Mouse (Mus musculus): ENCODE measurements around the gene Chst12.
"Not testable (repeated sequence)": the region's sequence is repeated elsewhere in the genome, so short reads cannot be mapped to it uniquely, and the experiment has no call there.

The Chst12 gene

DNA sequence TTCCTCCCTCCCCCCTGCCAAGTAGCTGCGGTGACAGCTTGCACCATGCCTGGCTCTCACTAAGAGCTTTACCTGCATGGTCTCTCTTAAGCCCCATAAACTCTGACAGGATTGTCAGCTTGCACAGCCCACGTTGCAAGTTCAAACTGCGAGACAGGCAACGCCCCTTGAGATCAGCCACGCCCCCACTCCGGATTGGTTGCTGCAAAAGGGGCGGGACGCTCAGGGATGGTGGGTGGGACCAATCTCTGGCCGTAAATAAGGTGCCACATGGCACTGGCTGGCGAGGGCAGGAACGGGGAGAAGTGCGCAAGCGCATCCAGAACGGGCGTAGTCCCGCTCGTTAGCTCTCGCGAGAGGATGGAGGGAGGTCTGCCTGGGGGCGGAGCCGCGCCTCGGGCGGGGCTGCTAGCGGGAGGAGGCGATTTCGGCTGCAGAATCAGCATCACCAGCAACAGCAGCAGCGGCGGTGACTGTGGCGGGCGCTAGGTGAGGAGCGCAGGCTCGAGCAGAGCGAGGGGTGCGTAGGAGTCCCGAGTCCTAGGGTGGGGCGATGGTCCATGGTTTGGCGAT lies at the start of gene Chst12:
Gene Chst12, plus strand, starts transcription at position 343 of the 573 bp plus-strand sequence.
- DNase-seq: peak; percentile 99 to 100

DNA sequence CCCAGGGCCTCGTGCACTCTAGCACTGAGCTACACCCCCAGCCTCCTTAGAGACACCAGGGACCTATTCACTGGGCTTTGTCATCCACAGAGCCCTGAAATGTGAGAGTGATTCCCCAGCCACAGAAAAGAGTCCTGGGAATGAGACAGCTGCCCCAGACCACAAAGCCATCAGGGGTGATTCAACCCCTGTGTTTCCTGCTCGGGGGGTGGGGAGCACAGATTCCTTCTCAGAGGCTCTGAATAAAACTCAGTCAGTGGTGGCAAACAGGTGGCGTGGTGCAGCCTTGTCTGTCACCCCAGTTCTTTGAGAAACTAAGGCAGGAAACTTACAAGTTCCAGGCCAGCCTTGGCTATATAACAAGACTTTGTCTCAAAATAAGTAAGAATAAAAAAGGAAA lies 43.9 kb upstream of the Chst12 start:
- DNase-seq: no peak

DNA sequence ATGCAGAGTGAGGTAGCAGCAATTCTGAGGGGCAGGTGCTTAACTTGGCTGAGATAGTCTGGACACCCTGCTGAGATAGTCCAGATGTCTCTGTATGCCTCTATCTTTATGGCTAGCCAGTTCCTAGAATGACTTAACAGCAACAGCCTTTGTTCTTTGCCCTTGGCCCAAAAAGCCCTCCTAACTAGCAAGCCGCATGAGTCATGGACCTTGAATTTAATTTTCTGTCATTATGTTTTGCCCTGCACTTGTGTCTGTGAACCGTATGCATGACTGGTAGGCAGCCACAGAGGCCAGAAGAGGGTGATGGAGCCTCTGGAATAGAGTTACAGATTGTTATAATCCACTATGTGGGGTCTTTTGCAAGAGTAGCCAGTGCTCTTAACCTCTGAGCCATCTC lies 42.2 kb upstream of the Chst12 start:
- DNase-seq: not testable (repeated sequence)

DNA sequence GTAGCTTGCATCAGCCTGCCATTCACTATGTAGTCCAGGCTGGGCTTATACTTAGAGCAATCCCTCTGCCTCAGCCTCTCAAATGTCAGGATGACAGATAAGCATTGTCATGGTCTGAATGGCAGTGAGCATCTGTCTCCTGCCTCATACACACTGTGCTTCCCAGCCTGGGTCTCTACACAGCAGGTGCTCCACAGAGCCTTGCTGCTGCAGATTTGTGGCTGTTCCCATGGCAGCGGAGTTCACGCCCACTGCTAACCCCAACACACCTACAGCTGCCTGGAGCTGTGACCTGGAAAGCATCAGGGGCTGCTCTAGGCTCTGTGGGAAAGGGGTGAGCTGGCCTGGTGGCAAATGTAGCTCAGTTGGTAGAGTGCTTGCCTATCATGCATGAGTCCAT lies 40.4 kb upstream of the Chst12 start:
- no peak for DNase-seq

DNA sequence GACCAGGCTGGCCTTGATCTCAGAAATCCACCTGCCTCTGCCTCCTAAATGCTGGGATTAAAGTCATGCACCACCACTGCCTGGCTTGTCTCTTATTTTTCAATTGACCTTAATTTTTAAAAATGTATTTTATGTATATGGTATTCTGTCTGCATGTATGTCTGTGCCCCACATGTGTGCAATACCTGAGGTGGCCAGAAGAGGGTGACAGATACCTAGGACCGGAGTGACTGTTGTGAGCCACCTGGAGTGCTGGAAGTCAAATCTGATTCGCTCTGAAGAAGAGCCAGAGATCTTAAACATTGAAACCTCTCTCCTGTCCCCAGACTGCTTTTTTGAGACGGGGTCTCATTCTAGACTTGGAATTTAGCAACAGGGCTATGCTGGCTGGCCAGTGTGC lies 33.0 kb upstream of the Chst12 start:
- peak; percentile 32 to 35 for DNase-seq

GRCm38 (mm10) chr5:140481458-140481857 lies 23.9 kb upstream of the Chst12 start:
- no peak for DNase-seq

DNA sequence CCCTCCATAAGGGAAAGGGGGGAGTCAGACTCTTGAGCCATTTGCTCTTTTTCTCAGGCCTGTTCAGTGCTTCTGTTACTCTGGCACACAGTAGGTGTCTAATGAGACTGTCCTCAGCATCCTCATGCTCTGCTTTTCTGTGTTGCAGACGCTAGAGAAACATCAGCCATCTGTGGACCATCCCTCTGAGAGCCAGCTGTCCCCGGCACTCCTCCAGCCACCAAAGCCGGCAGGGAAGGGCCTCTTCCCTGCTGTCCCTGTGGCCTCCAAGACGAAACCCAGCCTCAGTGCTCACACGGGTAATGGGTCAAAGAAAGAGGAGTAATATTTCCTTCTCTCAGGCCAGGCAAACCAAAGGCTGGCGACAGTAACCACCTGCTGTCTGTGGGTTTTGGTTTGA lies 14.2 kb upstream of the Chst12 start:
- DNase-seq: no peak

- no peak for DNase-seq
Measured at GRCm38 (mm10) chr5:140492684-140493233, 12.6 kb upstream of the Chst12 start.

- DNase-seq: no peak
Measured at GRCm38 (mm10) chr5:140498176-140498575, 7.2 kb upstream of the Chst12 start.

DNA sequence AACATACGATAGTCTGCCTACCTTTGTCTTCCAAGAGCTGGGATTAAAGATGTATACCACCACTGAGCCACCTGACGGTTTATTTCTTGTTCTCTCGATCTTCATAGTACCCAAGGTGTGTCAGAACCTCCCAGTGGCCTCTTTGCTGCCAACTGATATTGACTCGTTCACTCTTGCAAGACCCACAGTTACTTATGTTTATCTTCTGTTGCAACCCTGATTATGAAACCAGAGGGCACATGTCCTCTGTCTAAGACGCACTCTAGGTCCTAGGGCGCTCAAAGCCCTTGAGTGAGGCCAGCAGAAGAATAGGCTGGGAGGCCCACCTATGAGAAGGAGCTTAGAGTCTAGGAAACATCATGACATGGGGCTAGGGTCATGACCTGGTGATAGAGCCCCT lies 4.6 kb upstream of the Chst12 start:
- DNase-seq: no peak

- DNase-seq: peak in 1 of 2 experiments; percentile 45
Measured at GRCm38 (mm10) chr5:140501982-140502836, 3.1 kb upstream of the Chst12 start.

- peak; percentile 81 to 89 for DNase-seq
Measured at GRCm38 (mm10) chr5:140502925-140503324, 2.4 kb upstream of the Chst12 start.

DNA sequence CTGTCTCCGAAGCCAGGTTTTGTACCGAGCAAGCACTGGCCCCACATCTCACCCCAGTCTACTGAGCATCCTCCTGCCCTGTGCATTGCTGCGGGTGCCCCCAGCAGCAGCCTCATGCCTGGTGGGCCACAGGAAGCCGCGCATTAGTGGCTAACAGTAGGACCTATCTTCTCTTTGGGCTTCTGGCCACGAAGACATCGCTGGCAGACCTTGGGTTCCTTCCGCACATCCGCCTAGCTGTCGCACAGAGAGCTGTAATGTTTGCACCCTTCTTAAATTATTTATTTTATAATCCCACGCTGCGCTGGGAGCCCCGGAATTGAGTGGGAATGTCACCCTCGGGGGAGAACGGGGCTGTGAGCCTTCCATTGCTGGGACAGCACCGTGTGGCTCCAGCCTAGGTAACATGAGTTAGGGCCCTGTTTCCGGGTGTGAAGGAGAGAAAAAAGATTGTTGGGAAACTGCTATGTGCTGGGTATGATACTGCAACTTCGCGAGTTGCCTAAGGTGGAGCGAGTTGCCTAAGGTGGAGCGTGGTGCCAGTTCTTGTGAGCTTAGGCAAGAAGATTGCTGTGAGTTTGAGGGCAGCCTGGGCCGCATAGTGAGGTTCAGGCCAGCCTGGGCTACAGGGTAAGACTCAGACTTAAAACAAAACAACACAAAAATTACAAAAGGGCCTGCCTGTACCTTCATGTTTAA lies 895 bp downstream of the Chst12 start:
- peak in 1 of 2 experiments; percentile 34 for DNase-seq

- no peak for DNase-seq
Measured at GRCm38 (mm10) chr5:140507466-140508208, 2.3 kb downstream of the Chst12 start.

DNA sequence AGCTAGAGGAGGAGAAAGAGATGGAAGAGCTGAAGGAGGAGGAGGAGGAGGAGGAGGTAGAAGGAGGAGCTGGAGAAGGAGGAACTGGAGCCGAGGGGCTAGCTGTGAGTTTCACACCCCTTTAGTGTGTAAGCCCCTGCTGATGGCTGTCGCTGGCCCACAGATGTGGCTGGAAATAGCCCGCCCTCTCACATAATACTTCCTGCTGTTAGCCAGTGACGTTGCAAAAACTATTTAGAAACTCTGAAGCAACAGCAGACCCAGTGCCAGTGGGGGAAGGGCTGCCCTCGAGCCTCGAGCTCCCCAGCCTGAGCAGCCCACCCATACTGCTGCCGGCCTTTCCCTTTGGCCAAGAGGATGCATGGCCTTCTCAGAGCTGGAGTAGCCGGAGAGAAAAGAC lies 3.3 kb downstream of the Chst12 start:
- DNase-seq: peak; percentile 45 to 62

DNA sequence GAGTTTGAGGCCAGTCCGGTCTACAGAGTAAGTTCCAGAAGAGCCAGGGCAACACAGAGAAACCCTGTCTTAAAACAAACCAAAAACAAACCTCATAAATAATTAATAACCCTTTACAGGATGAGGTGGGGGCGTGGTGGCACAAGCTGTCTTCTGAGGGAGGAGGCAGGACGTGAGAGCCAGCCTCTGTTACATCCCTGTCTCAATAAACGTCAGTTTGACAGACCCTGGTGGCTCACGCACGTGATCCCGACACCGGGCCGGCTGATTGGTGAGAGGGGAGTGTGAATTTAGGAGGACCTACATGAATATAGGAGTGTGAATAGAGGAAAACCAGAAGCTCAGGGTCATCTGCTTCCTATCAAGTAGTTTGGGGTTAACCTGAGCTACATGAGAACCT lies 3.9 kb downstream of the Chst12 start:
- DNase-seq: no peak

- DNase-seq: peak; percentile 29 to 45
Measured at GRCm38 (mm10) chr5:140510012-140511000, 5.0 kb downstream of the Chst12 start.

GRCm38 (mm10) chr5:140513921-140514320 lies 8.6 kb downstream of the Chst12 start:
- DNase-seq: no peak

DNA sequence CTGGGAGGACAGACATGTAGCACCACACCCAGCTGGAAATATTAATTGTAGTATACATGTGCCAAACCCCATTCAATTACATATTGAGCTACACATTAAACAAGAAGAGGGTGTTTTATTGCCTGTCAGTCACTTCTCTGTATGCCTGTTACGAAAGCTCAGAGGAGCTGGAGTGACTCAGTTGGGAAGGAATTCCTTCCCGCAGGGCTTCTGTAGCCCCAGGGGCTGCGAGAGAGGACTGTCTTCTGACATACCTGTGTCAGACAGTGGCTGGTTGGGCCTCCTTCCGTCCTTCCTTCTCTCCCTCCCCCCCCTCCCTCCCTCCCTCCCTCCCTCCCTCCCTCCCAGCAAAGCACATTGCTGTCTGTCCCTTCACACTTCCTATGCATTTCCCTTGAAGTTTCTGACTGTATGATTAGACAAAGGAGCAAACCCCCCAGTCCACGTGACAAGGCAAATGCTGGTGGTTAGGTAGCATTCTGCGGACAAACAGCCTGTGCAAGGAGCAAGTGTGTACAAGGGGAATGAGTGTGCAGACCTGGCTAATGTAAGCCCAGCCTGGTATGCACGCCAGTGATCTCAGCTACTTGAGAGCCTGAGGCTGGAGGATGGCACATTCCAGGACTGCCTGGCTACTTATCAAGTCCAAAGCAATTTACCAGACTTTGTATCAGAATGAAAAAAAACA lies 9.6 kb downstream of the Chst12 start:
- no peak for DNase-seq

- DNase-seq: peak in 1 of 2 experiments; percentile 40
Measured at GRCm38 (mm10) chr5:140517159-140517920, 12.0 kb downstream of the Chst12 start.

Data from kidney, postnatal 4 days (tissue).